Mouse (Mus musculus) C2C12 (cell line): ENCODE results near the gene 2610028H24Rik. TPM values are rescaled to one million over a fixed set of nuclear protein-coding genes. Genes with fewer than 3 reads are reported as not detected.

Source experiments
- H3K27me3 ChIP-seq: one replicate; pipeline ENCODE4 v1.6.1; 2011; ENCODE audit not compliant: control insufficient read depth, insufficient read depth, insufficient read length
- H3K36me3 ChIP-seq: one replicate; pipeline ENCODE4 v1.6.1; 2011; ENCODE audit not compliant: control insufficient read depth, insufficient read depth
- H3K4me3 ChIP-seq: one replicate; pipeline ENCODE4 v1.5.1; 2011; ENCODE audit warnings: mild to moderate bottlenecking, control low read depth; ENCODE audit not compliant: poor library complexity, insufficient read depth, severe bottlenecking
- H3K79me2 ChIP-seq: one replicate; pipeline ENCODE4 v1.6.1; 2011; ENCODE audit not compliant: control insufficient read depth, insufficient read depth
- H3K79me3 ChIP-seq: one replicate; pipeline ENCODE4 v1.6.1; 2011; ENCODE audit warnings: low read depth, control low read depth
- H3ac ChIP-seq: one replicate; pipeline ENCODE3; 2011; ENCODE audit warnings: low read depth; ENCODE audit not compliant: control insufficient read depth, insufficient read length
- CEBPB ChIP-seq: IDR thresholded peaks from one replicate; pipeline ENCODE4 v1.6.1; 2011; ENCODE audit warnings: low read depth, mild to moderate bottlenecking, control low read depth, moderate library complexity
- CTCF ChIP-seq: IDR thresholded peaks from one replicate; pipeline ENCODE4 v1.5.1; 2011; ENCODE audit not compliant: control insufficient read depth, insufficient read depth, insufficient read length
- FOSL1 ChIP-seq: IDR thresholded peaks from one replicate; pipeline ENCODE4 v1.8.0; 2011; ENCODE audit warnings: mild to moderate bottlenecking, low read length; ENCODE audit not compliant: poor library complexity, insufficient read depth, severe bottlenecking
- MAX ChIP-seq: IDR thresholded peaks from one replicate; pipeline ENCODE4 v1.6.1; 2011; ENCODE audit warnings: mild to moderate bottlenecking, control low read depth
- MYOD1 ChIP-seq: IDR thresholded peaks from one replicate; pipeline ENCODE4 v1.6.1; 2011; ENCODE audit warnings: low read depth; ENCODE audit not compliant: control insufficient read depth, insufficient read length
- MYOG ChIP-seq: IDR thresholded peaks from one replicate; pipeline ENCODE4 v1.6.1; 2011; ENCODE audit not compliant: control insufficient read depth, insufficient read length; ENCODE audit errors: extremely low read depth
- USF1 ChIP-seq: IDR thresholded peaks from one replicate; pipeline ENCODE4 v1.6.1; 2011; ENCODE audit warnings: low read depth, mild to moderate bottlenecking, control low read depth, moderate library complexity
- polyA plus RNA-seq: library from polyadenylated mRNA; unstranded; fragments of >200 nt; fragmentation: generic; extraction: Trizol; gene quantifications from one replicate; pipeline ENCODE4 v1.2.1, GENCODE M21; 2012; ENCODE audit warnings: missing spikeins

2610028H24Rik gene
- polyA plus RNA-seq, 1 experiment, result not detected

- no peak overlapping the region for H3K4me3 ChIP-seq
- H3K27me3 ChIP-seq, result no peaks in the 10 kb centered on the region
- peaks cover 88% of the 10 kb centered on the region for H3K36me3 ChIP-seq
- TF ChIP-seq MYOG, result no peak
- no peak for TF ChIP-seq MYOD1
- no peak for TF ChIP-seq USF1
- no peak for TF ChIP-seq CEBPB
- no peak for TF ChIP-seq FOSL1
- no peak for TF ChIP-seq MAX
- TF ChIP-seq CTCF, result no peak
- no peak overlapping the region for H3ac ChIP-seq
- no peaks in the 10 kb centered on the region for H3K79me3 ChIP-seq
- no peaks in the 10 kb centered on the region for H3K79me2 ChIP-seq
Measured at GRCm38 (mm10) chr10:76495501-76495900, 46.6 kb downstream of the 2610028H24Rik start.

GRCm38 (mm10) chr10:76496366-76496765, 47.5 kb downstream of the 2610028H24Rik start:
- Histone ChIP-seq H3K79me2 (no peaks in the 10 kb centered on the region), H3K79me3 (no peaks in the 10 kb centered on the region), H3K27me3 (no peaks in the 10 kb centered on the region), H3K4me3 (no peak overlapping the region), H3ac (no peak overlapping the region), H3K36me3 (peaks cover 88% of the 10 kb centered on the region)
- TF ChIP-seq MYOG, result no peak
- no peak for TF ChIP-seq MYOD1
- no peak for TF ChIP-seq MAX
- TF ChIP-seq FOSL1, result no peak
- TF ChIP-seq CEBPB, result no peak
- TF ChIP-seq USF1, result no peak
- TF ChIP-seq CTCF, result no peak

- H3K79me3 ChIP-seq, result no peaks in the 10 kb centered on the region
- no peak overlapping the region for H3ac ChIP-seq
- peaks cover 86% of the 10 kb centered on the region for H3K36me3 ChIP-seq
- H3K79me2 ChIP-seq, result no peaks in the 10 kb centered on the region
- TF ChIP-seq CEBPB (no peak), MYOD1 (no peak), MYOG (no peak)
- H3K4me3 ChIP-seq, result no peak overlapping the region
- no peaks in the 10 kb centered on the region for H3K27me3 ChIP-seq
Measured at GRCm38 (mm10) chr10:76497522-76497921, 48.6 kb downstream of the 2610028H24Rik start.

- no peaks in the 10 kb centered on the region for H3K79me2 ChIP-seq
- peaks cover 58% of the 10 kb centered on the region for H3K36me3 ChIP-seq
- no peak overlapping the region for H3K4me3 ChIP-seq
- H3K27me3 ChIP-seq, result no peaks in the 10 kb centered on the region
- no peak overlapping the region for H3ac ChIP-seq
- no peaks in the 10 kb centered on the region for H3K79me3 ChIP-seq
- TF ChIP-seq CTCF (no peak), FOSL1 (no peak), MYOD1 (no peak), MYOG (no peak)
Measured at GRCm38 (mm10) chr10:76504271-76504943, 55.5 kb downstream of the 2610028H24Rik start.

- Histone ChIP-seq H3K36me3 (peaks cover 57% of the 10 kb centered on the region), H3ac (no peak overlapping the region), H3K27me3 (no peaks in the 10 kb centered on the region), H3K79me3 (no peaks in the 10 kb centered on the region), H3K4me3 (no peak overlapping the region), H3K79me2 (no peaks in the 10 kb centered on the region)
- TF ChIP-seq MAX (no peak), CEBPB (no peak), MYOD1 (no peak), USF1 (no peak), FOSL1 (no peak), CTCF (no peak)
Measured at GRCm38 (mm10) chr10:76505865-76506264, 57.0 kb downstream of the 2610028H24Rik start.

Other genes starting within 250 kb of the 2610028H24Rik start
- gene Prmt2, start 211.2 kb upstream of the 2610028H24Rik start, polyA plus RNA-seq, result 50.2 TPM
- gene S100b, start 195.2 kb upstream of the 2610028H24Rik start, polyA plus RNA-seq, result 0.13 TPM
- gene Dip2a, start 103.8 kb upstream of the 2610028H24Rik start, polyA plus RNA-seq, result 26.0 TPM
- gene AC141477.1, start 8.6 kb upstream of the 2610028H24Rik start, polyA plus RNA-seq, result not detected
- 15.5 TPM for gene Pcnt, start 6.3 kb upstream of the 2610028H24Rik start, polyA plus RNA-seq
- gene Mcm3ap, start 19.8 kb downstream of the 2610028H24Rik start, polyA plus RNA-seq, result 31.9 TPM
- 1.8 TPM for gene Ybey, start 20.0 kb downstream of the 2610028H24Rik start, polyA plus RNA-seq
- gene Lss, start 82.5 kb downstream of the 2610028H24Rik start, polyA plus RNA-seq, result 20.3 TPM
- 0.02 TPM for gene Spatc1l, start 113.2 kb downstream of the 2610028H24Rik start, polyA plus RNA-seq
- gene Ftcd, start 126.6 kb downstream of the 2610028H24Rik start, polyA plus RNA-seq, result not detected
- gene Col6a2, start 174.5 kb downstream of the 2610028H24Rik start, polyA plus RNA-seq, result 0.39 TPM